Mouse (Mus musculus): ENCODE results near the gene Nde1. TPM values are rescaled to one million over a fixed set of nuclear protein-coding genes. Genes with fewer than 3 reads are reported as not detected.

Gene Nde1
- polyA plus RNA-seq, 1 experiment = 35.4 TPM

DNA sequence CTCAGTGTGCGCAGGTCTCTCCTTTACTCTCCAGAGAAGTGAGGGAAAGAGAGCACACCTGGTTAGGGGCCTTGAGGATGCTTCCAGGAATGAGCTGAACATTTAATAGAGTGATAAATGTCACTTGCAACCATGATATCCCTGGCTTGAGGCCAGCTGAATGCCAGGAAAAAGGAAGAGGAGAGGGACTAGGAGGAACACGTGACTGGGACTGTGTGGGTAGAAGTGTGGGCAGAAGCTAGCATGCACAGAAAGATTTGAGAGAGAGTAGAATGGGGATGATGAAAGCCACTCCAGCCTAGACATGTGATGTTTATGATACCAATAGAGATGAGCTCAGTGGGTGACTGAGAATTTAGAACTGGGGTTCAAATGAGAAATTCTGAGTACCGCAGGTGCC, 52.1 kb downstream of the Nde1 start:
- no peak for TF ChIP-seq CTCF (IDR thresholded peaks at IDR 0.05; ENCODE audit: extremely low read depth, insufficient read depth, insufficient read length, insufficient replicate concordance)
- no peak for TF ChIP-seq POLR2A (IDR thresholded peaks at IDR 0.05; ENCODE audit: low read depth, low read length)
- Histone ChIP-seq H3K4me3 (ENCODE audit: extremely low read depth, insufficient read depth, insufficient read length) (no peak overlapping the region), H3K27ac (ENCODE audit: insufficient read depth, low read length) (no peak overlapping the region)

DNA sequence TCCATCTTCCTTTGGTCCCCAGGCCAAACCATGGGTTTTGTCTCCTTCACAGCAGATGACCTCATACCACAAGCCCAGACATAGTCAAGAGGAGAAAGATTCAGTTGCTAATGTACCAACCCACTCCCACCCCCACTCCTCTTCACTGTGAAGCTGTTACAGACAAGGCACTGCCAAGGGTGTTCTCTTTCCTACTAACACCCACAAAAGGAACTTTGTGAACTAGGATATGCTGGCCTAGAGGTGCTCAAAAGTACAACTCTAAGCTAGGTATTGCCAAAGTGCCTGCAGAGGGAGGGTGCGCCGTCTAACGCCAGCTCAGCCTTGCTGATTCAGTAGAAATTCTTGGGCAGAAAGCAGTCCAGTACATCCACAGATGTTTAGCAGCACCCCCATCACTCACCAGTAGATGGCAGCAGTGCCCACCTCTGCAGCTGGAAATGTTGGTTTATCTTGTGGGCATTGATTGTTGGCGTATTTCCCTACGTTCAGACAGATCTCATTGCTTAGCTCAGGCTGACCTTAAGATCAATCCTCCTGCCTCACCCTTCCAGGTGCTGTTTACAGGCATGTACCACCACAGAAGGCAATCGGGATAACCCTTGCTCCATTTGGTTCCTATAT, 74.1 kb downstream of the Nde1 start:
- H3K27me3 ChIP-seq (ENCODE audit: control insufficient read depth, insufficient read depth, low read length) = no peaks in the 10 kb centered on the region
- no peak overlapping the region for H3K27ac ChIP-seq (ENCODE audit: insufficient read depth, low read length)
- peak in 1 of 2 experiments; percentile 47 for DNase-seq (ENCODE audit: low read depth in 1 of 2, low spot score in 2 of 2)
- no peaks in the 10 kb centered on the region for H3K4me1 ChIP-seq (ENCODE audit: control insufficient read depth, insufficient read depth, insufficient read length)
- H3K4me3 ChIP-seq (ENCODE audit: extremely low read depth, insufficient read depth, insufficient read length) = no peak overlapping the region
- no peaks in the 10 kb centered on the region for H3K36me3 ChIP-seq (ENCODE audit: control insufficient read depth, insufficient read depth, low read length)
- TF ChIP-seq POLR2A (IDR thresholded peaks at IDR 0.05; ENCODE audit: low read depth, low read length) (no peak), CTCF (IDR thresholded peaks at IDR 0.05; ENCODE audit: extremely low read depth, insufficient read depth, insufficient read length, insufficient replicate concordance) (peak; percentile 74; the same call in 1 of the 2 replicates)
- WGBS = 21% methylated on average over 6 of the region's 6 CpGs

More for the DNA sequence above, 52.1 kb downstream of the Nde1 start:
- Histone ChIP-seq H3K4me1 (ENCODE audit: control insufficient read depth, insufficient read depth, insufficient read length) (no peaks in the 10 kb centered on the region), H3K27me3 (ENCODE audit: control insufficient read depth, insufficient read depth, low read length) (no peaks in the 10 kb centered on the region), H3K36me3 (ENCODE audit: control insufficient read depth, insufficient read depth, low read length) (no peaks in the 10 kb centered on the region)
- WGBS = 87% methylated on average over 3 of the region's 3 CpGs
- DNase-seq (ENCODE audit: low read depth in 1 of 2, low spot score in 2 of 2) = no peak

DNA sequence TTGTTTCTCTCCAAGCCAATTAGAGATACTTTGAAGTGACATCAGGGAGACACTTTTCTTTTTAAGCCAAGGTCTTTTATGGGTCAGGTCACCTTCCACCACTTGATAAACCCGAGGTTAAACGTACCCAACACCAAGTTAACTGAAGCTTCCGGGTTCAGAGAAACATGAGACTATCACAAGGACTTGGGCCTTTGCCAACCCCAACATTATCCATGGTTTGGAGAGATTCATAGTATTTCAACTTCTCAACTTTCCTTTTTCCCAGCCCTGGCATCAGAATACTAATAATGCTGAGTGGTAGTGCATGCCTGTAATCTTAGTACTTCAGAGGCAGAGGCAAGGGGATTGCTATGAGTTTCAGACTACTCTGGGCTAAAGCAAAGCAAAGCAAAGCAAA, 79.0 kb downstream of the Nde1 start:
- Histone ChIP-seq H3K27ac (ENCODE audit: insufficient read depth, low read length) (no peak overlapping the region), H3K27me3 (ENCODE audit: control insufficient read depth, insufficient read depth, low read length) (no peaks in the 10 kb centered on the region), H3K36me3 (ENCODE audit: control insufficient read depth, insufficient read depth, low read length) (no peaks in the 10 kb centered on the region), H3K4me1 (ENCODE audit: control insufficient read depth, insufficient read depth, insufficient read length) (no peaks in the 10 kb centered on the region), H3K4me3 (ENCODE audit: extremely low read depth, insufficient read depth, insufficient read length) (no peak overlapping the region)
- WGBS = 84% methylated on average over 3 of the region's 3 CpGs
- no peak for DNase-seq (ENCODE audit: low read depth in 1 of 2, low spot score in 2 of 2)
- TF ChIP-seq POLR2A (IDR thresholded peaks at IDR 0.05; ENCODE audit: low read depth, low read length) (no peak), CTCF (IDR thresholded peaks at IDR 0.05; ENCODE audit: extremely low read depth, insufficient read depth, insufficient read length, insufficient replicate concordance) (no peak)

Other genes with a start within 250 kb of the Nde1 start
- not detected in 2 replicates for gene 2900011O08Rik, start 176.7 kb upstream of the Nde1 start, polyA plus RNA-seq (2012; rRNA removed)
- 0.13 TPM in 1 of 2 replicates, not detected in the other for gene Ifitm7, start 176.4 kb upstream of the Nde1 start, polyA plus RNA-seq (2012; rRNA removed)
- gene Marf1, start 76 bp downstream of the Nde1 start, polyA plus RNA-seq (2012; rRNA removed) = 10.4 and 11.5 TPM in 2 replicates
- 5.7 and 6.1 TPM in 2 replicates for gene Myh11, start 128.1 kb downstream of the Nde1 start, polyA plus RNA-seq (2012; rRNA removed)
- 17.1 and 20.3 TPM in 2 replicates for gene Fopnl, start 154.1 kb downstream of the Nde1 start, polyA plus RNA-seq (2012; rRNA removed)
- 30.6 and 35.6 TPM in 2 replicates for gene Abcc1, start 198.3 kb downstream of the Nde1 start, polyA plus RNA-seq (2012; rRNA removed)

Measured in spleen, adult 2 months (tissue).